Mouse (Mus musculus): Measurements from ENCODE around the gene Tmem167. TPM values are rescaled to one million over a fixed set of nuclear protein-coding genes. Genes with fewer than 3 reads are reported as not detected.

Gene Tmem167
- polyA plus RNA-seq (2012; rRNA removed): 1.4 and 1.6 TPM in 2 replicates

GRCm38 (mm10) chr13:90088962-90089824 lies at the start of gene Tmem167, which contains the start of gene Xrcc4:
Gene Tmem167 (plus strand): TSS chr13:90089123.
Gene Xrcc4 (minus strand): TSS chr13:90089608.
- H3K4me1 ChIP-seq (ENCODE audit: control insufficient read depth, insufficient read depth, insufficient read length): peaks cover 3% of the 10 kb centered on the region; the same call in 1 of the 2 replicates
- TF ChIP-seq POLR2A (IDR thresholded peaks at IDR 0.05; ENCODE audit: low read depth, low read length) (0 out of 2 replicates have a peak, but pooled peaks have one; percentile 35), CTCF (IDR thresholded peaks at IDR 0.05; ENCODE audit: extremely low read depth, insufficient read depth, insufficient read length, insufficient replicate concordance) (no peak)
- H3K4me3 ChIP-seq (ENCODE audit: extremely low read depth, insufficient read depth, insufficient read length): peak within 1 kb of the TSS; percentile 83
- no peaks in the 10 kb centered on the region for H3K27me3 ChIP-seq (ENCODE audit: control insufficient read depth, insufficient read depth, low read length)
- DNase-seq (ENCODE audit: low read depth in 1 of 2, low spot score in 2 of 2): peak; percentile 91 to 93
- H3K36me3 ChIP-seq (ENCODE audit: control insufficient read depth, insufficient read depth, low read length): no peaks in the 10 kb centered on the region
- under 1% methylated on average over 41 of the region's 41 CpGs for WGBS
- peak within 1 kb of the TSS; percentile 86 for H3K27ac ChIP-seq (ENCODE audit: insufficient read depth, low read length)

GRCm38 (mm10) chr13:90039613-90040012 lies 49.3 kb upstream of the Tmem167 start:
- Histone ChIP-seq H3K36me3 (ENCODE audit: control insufficient read depth, insufficient read depth, low read length) (no peaks in the 10 kb centered on the region), H3K4me1 (ENCODE audit: control insufficient read depth, insufficient read depth, insufficient read length) (no peaks in the 10 kb centered on the region), H3K27me3 (ENCODE audit: control insufficient read depth, insufficient read depth, low read length) (no peaks in the 10 kb centered on the region), H3K4me3 (ENCODE audit: extremely low read depth, insufficient read depth, insufficient read length) (no peak overlapping the region), H3K27ac (ENCODE audit: insufficient read depth, low read length) (no peak overlapping the region)
- no peak for DNase-seq (ENCODE audit: low read depth in 1 of 2, low spot score in 2 of 2)
- TF ChIP-seq CTCF (IDR thresholded peaks at IDR 0.05; ENCODE audit: extremely low read depth, insufficient read depth, insufficient read length, insufficient replicate concordance): no peak
- TF ChIP-seq POLR2A (IDR thresholded peaks at IDR 0.05; ENCODE audit: low read depth, low read length): no peak
- 92% methylated on average over 2 of the region's 2 CpGs for WGBS

- no peak overlapping the region for H3K27ac ChIP-seq (ENCODE audit: insufficient read depth, low read length)
- no peaks in the 10 kb centered on the region for H3K4me1 ChIP-seq (ENCODE audit: control insufficient read depth, insufficient read depth, insufficient read length)
- no peaks in the 10 kb centered on the region for H3K36me3 ChIP-seq (ENCODE audit: control insufficient read depth, insufficient read depth, low read length)
- 83% methylated on average over 6 of the region's 6 CpGs for WGBS
- no peaks in the 10 kb centered on the region for H3K27me3 ChIP-seq (ENCODE audit: control insufficient read depth, insufficient read depth, low read length)
- TF ChIP-seq POLR2A (IDR thresholded peaks at IDR 0.05; ENCODE audit: low read depth, low read length): no peak
- TF ChIP-seq CTCF (IDR thresholded peaks at IDR 0.05; ENCODE audit: extremely low read depth, insufficient read depth, insufficient read length, insufficient replicate concordance): no peak
- peak in 1 of 2 experiments; percentile 3 for DNase-seq (ENCODE audit: low read depth in 1 of 2, low spot score in 2 of 2)
- no peak overlapping the region for H3K4me3 ChIP-seq (ENCODE audit: extremely low read depth, insufficient read depth, insufficient read length)
Observed at GRCm38 (mm10) chr13:90051735-90052134, 37.2 kb upstream of the Tmem167 start.

GRCm38 (mm10) chr13:90052408-90052807 lies 36.5 kb upstream of the Tmem167 start:
- no peaks in the 10 kb centered on the region for H3K36me3 ChIP-seq (ENCODE audit: control insufficient read depth, insufficient read depth, low read length)
- TF ChIP-seq CTCF (IDR thresholded peaks at IDR 0.05; ENCODE audit: extremely low read depth, insufficient read depth, insufficient read length, insufficient replicate concordance) (no peak), POLR2A (IDR thresholded peaks at IDR 0.05; ENCODE audit: low read depth, low read length) (no peak)
- WGBS: 83% methylated on average over 3 of the region's 3 CpGs
- DNase-seq (ENCODE audit: low read depth in 1 of 2, low spot score in 2 of 2): no peak
- no peaks in the 10 kb centered on the region for H3K27me3 ChIP-seq (ENCODE audit: control insufficient read depth, insufficient read depth, low read length)
- H3K4me1 ChIP-seq (ENCODE audit: control insufficient read depth, insufficient read depth, insufficient read length): no peaks in the 10 kb centered on the region
- no peak overlapping the region for H3K4me3 ChIP-seq (ENCODE audit: extremely low read depth, insufficient read depth, insufficient read length)
- no peak overlapping the region for H3K27ac ChIP-seq (ENCODE audit: insufficient read depth, low read length)

- Histone ChIP-seq H3K27me3 (ENCODE audit: control insufficient read depth, insufficient read depth, low read length) (no peaks in the 10 kb centered on the region), H3K4me3 (ENCODE audit: extremely low read depth, insufficient read depth, insufficient read length) (no peak overlapping the region), H3K36me3 (ENCODE audit: control insufficient read depth, insufficient read depth, low read length) (no peaks in the 10 kb centered on the region), H3K4me1 (ENCODE audit: control insufficient read depth, insufficient read depth, insufficient read length) (peaks cover 2% of the 10 kb centered on the region), H3K27ac (ENCODE audit: insufficient read depth, low read length) (no peak overlapping the region)
- no peak for DNase-seq (ENCODE audit: low read depth in 1 of 2, low spot score in 2 of 2)
- no peak for TF ChIP-seq CTCF (IDR thresholded peaks at IDR 0.05; ENCODE audit: extremely low read depth, insufficient read depth, insufficient read length, insufficient replicate concordance)
- TF ChIP-seq POLR2A (IDR thresholded peaks at IDR 0.05; ENCODE audit: low read depth, low read length): no peak
- 29% methylated on average over 1 of the region's 1 CpGs for WGBS
Observed at GRCm38 (mm10) chr13:90061877-90062276, 27.0 kb upstream of the Tmem167 start.

GRCm38 (mm10) chr13:90089825-90090183 lies 881 bp downstream of the Tmem167 start:
- Histone ChIP-seq H3K4me1 (ENCODE audit: control insufficient read depth, insufficient read depth, insufficient read length) (peaks cover 3% of the 10 kb centered on the region; the same call in 1 of the 2 replicates), H3K36me3 (ENCODE audit: control insufficient read depth, insufficient read depth, low read length) (no peaks in the 10 kb centered on the region), H3K27ac (ENCODE audit: insufficient read depth, low read length) (peak overlapping the region; percentile 21; the same call in 1 of the 2 replicates), H3K4me3 (ENCODE audit: extremely low read depth, insufficient read depth, insufficient read length) (peak overlapping the region; percentile 83), H3K27me3 (ENCODE audit: control insufficient read depth, insufficient read depth, low read length) (no peaks in the 10 kb centered on the region)
- TF ChIP-seq POLR2A (IDR thresholded peaks at IDR 0.05; ENCODE audit: low read depth, low read length) (no peak), CTCF (IDR thresholded peaks at IDR 0.05; ENCODE audit: extremely low read depth, insufficient read depth, insufficient read length, insufficient replicate concordance) (no peak)
- under 1% methylated on average over 25 of the region's 27 CpGs for WGBS
- DNase-seq (ENCODE audit: low read depth in 1 of 2, low spot score in 2 of 2): no peak

- H3K4me1 ChIP-seq (ENCODE audit: control insufficient read depth, insufficient read depth, insufficient read length): no peaks in the 10 kb centered on the region
- peaks cover 20% of the 10 kb centered on the region for H3K36me3 ChIP-seq (ENCODE audit: control insufficient read depth, insufficient read depth, low read length)
- DNase-seq (ENCODE audit: low read depth in 1 of 2, low spot score in 2 of 2): no peak
- H3K27me3 ChIP-seq (ENCODE audit: control insufficient read depth, insufficient read depth, low read length): no peaks in the 10 kb centered on the region
- no peak for TF ChIP-seq POLR2A (IDR thresholded peaks at IDR 0.05; ENCODE audit: low read depth, low read length)
- no peak for TF ChIP-seq CTCF (IDR thresholded peaks at IDR 0.05; ENCODE audit: extremely low read depth, insufficient read depth, insufficient read length, insufficient replicate concordance)
- H3K27ac ChIP-seq (ENCODE audit: insufficient read depth, low read length): no peak overlapping the region
- H3K4me3 ChIP-seq (ENCODE audit: extremely low read depth, insufficient read depth, insufficient read length): no peak overlapping the region
Observed at GRCm38 (mm10) chr13:90101514-90101913, 12.6 kb downstream of the Tmem167 start.

Data from spleen, adult 2 months (tissue).